Comparison of ENCODE assay signal across 9 mouse cellular contexts in the genomic region with DNA sequence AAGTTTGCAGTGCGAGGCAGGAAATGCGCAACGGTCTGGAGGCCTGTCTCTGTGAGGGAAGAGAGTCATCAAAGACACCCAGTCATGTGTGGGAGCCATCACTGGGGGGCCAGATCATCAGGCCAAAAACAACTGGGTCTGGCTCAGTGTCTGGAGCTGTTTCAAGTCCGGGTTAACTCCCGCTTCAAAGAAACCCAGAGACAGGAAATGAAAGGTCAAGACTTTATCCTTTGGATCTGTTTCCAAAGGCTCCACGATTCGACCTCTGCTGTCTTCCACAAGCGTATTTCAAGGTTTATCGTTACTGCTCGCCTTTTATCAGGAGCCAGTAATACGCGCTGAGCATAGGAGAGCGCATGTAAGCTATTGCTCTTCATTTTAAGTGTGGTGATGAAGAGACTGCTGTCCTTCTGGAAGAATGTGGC.
DNase-seq lines count a peak whose midpoint lies in the region; ATAC-seq lines count a peak whose summit lies in the region.
"Had no signal": no experiment of that assay in that cellular context is flagged by ENCODE, and none has a peak within 500 bp of the region (broad histone marks: within the 10 kb centered on the region; RNA-seq: fewer than 3 reads in every experiment).

No protein-coding gene starts in this region.

- ATAC-seq in lung, embryonic 16.5 days (ENCODE audit: low read depth) = peak; percentile 97
- no peak for ATAC-seq in inflammation-experienced regulatory T-cells, adult 6 months

- peak; percentile 4 for DNase-seq in gastrocnemius, postnatal 10 days
- no peak for DNase-seq in gastrocnemius, postnatal 36 days
- DNase-seq in adrenal gland, adult 18-20 months (ENCODE audit: low spot score in 2 of 2) = peak; percentile 22 to 25
- peak; percentile 14 for DNase-seq in heart, postnatal 4 days
- no peak for DNase-seq in retina, postnatal 1 day
- DNase-seq in cerebellum, adult 11 months = no peak

- peaks cover 3% of the 10 kb centered on the region; the same call in 1 of the 2 replicates for H3K9me3 ChIP-seq in lung, embryonic 16.5 days (ENCODE audit: control insufficient read depth, low read length)

- H3K9ac ChIP-seq in lung, embryonic 16.5 days (ENCODE audit: low read length) = no peak overlapping the region

- no peak overlapping the region for H3K4me3 ChIP-seq in lung, embryonic 16.5 days (ENCODE audit: low read length)
- H3K4me3 ChIP-seq: megakaryocyte, embryonic 14.5 days had no signal

- WGBS in lung, embryonic 16.5 days = 34% methylated on average over 13 of the region's 13 CpGs

- no peaks in the 10 kb centered on the region for H3K36me3 ChIP-seq in lung, embryonic 16.5 days (ENCODE audit: control insufficient read depth, insufficient read depth, low read length)

- peaks cover 3% of the 10 kb centered on the region; the same call in 1 of the 2 replicates for H3K4me1 ChIP-seq in lung, embryonic 16.5 days (replicated peaks; ENCODE audit: control insufficient read depth, insufficient read depth, low read length)
- H3K4me1 ChIP-seq: megakaryocyte, embryonic 14.5 days had no signal

- H3K27me3 ChIP-seq in lung, embryonic 16.5 days (ENCODE audit: control insufficient read depth, insufficient read depth, low read depth, low read length) = no peaks in the 10 kb centered on the region
- H3K27me3 ChIP-seq: megakaryocyte, embryonic 14.5 days had no signal

- H3K4me2 ChIP-seq in lung, embryonic 16.5 days (ENCODE audit: low read depth, low read length) = peak overlapping the region; percentile 1; the same call in 1 of the 2 replicates

- peak overlapping the region; percentile 77; the same call in 1 of the 2 replicates for H3K27ac ChIP-seq in lung, embryonic 16.5 days (ENCODE audit: low read length)

- intact Hi-C loops in gastrocnemius, postnatal 36 days (cut with DNase I) = no loop called here

Comparison
In these comparisons a context has a peak if more than half of its experiments do, and no peak if none do; other contexts are left out.
1. DNase-seq: peak in gastrocnemius, postnatal 10 days (single experiment), adrenal gland, adult 18-20 months (2 of 2) and heart, postnatal 4 days (single experiment); none in gastrocnemius, postnatal 36 days (0 of 2), retina, postnatal 1 day (single experiment) and cerebellum, adult 11 months (single experiment).